Mouse (Mus musculus): ENCODE data around the gene Pglyrp2.

The Pglyrp2 gene

DNA sequence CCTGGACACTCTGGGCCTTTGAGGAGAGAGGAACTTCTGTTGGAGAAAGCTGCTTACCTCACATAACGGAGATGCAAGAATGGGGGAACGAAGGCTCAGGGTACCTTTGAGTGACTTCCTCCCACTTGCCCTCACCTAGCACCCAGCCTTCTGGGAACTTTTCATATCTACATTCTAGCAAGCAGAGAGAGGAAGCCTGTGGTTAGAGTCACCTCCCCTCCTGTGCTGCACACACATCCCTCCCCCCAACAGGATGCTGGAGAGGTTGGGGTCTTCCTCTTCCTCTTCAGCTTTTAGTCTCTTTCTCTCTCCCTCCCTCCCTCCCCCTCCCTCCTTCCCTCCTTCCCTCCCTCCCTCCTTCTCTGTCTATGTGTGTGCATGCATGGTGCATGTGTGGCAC lies at the start of gene Pglyrp2:
TSS of gene Pglyrp2 (minus strand) at position 134 of the 400 bp plus-strand sequence.
- no peak for DNase-seq

DNA sequence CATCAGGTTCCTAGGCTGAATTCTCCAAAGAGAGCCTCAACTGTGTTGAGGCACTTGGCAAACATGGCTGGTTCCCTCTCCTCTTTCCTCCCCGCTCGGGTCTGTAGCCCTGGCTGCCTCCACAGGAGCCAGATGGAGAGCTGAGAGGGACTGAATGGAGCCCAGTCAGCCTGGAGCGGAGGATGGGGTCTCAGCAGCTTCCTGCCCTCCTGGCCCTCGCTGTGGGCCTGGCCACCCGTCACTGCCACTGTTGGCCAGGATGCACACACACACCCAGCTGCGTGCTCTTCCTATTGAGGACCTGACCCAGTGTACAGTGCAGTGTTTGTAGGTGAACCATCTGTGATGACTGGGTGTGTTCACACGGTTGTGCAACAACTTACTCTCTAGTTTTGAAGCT lies 48.2 kb upstream of the Pglyrp2 start:
- DNase-seq = no peak

DNA sequence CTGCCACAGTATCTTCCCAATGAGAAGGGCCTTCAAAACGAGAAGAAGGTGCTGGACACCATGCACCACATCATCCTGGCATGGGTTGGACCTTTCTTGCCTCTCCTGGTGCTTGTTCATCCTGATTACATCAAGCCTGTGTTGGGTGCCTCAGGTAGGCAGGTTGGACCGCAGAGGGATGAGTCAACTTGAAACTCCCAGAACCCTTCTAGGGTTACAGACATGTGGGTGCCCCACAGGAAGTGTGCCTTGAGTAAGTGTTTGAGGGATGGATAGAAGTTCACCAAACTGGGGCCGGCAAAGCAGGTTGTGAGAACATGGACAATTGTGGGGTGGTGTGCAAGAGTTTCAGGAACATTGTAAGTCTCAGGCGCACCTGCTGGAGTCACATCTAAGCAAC lies 46.8 kb upstream of the Pglyrp2 start:
- no peak for DNase-seq

DNA sequence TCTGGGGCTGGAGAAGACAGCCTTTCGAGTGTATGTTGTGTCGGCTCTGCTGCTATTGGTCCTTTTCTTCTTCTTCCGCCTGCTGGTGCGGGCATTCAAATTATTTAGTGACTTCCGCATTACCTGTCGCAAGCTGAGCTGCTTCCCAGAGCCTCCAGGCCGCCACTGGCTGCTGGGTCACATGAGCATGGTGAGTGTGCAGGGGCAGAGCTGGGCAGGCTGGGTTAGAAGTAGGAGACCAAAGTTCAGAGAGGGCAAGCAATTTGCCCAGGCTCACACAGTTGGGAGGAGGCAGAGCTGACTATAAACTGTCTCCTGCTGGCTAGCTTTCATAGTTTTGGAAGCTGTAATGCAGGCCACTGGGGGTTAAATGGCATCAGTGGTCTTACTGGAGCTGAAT lies 44.5 kb upstream of the Pglyrp2 start:
- no peak for DNase-seq

DNA sequence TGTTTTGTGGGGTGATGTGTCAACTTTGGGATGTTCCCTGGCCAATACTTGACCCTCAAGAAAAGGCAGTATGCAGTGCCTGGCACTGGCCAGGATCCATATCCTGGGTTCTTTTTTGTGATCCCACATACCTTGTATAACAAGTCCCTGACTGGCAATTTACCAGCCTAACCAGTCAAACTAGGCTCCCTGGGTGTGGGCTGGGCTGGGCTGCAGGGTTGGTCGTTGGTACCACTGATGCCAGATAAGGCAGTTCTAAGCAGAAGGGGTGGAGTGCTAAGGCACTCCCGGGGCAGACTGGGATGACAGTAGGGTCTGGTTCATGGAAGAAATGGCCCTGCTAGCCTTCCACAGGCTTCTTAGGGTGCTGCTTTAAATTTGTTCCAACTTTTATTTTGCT lies 31.0 kb upstream of the Pglyrp2 start:
- no peak for DNase-seq

DNA sequence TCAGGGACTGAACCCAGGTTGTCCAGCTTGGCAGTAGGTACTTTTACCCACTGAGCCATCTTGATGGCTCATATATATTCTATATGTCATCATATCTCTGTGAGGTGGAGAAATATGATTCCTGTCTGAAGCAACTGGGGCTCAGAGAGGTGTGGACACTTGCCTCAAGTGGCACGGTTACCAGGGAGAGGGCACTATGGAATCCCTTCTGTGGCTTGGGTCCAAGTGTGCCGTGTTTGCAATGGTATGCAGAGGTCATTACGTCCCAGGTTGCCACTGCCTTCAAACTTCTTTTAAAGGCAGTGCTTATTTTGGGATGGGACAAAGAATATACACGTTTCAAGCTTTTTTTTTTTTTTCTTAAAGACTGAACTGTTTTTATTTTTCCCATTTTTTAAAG lies 30.2 kb upstream of the Pglyrp2 start:
- peak; percentile 49 for DNase-seq

DNA sequence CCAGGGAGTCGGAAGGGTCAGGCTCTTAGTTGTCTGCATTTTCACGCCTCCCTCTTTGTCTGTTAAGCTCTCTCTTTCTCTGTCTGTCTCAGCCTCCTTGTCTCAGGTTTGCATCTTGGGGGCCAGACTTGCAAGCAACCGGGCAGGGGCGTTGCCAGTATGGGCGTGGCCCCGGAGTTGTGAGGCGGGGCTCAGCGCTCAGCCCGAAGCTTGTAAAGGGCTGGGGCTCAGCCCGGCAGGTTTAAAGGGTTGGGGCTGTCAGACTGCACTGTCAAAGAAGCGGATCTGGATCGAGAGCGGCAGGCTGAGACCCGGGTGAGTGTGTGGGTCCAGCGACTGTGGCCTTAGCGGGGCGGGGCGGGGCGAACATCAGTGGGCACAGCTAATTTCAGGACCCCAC lies 28.5 kb upstream of the Pglyrp2 start, which contains the start of gene Cyp4f39:
TSS of gene Cyp4f39 (plus strand) at position 242 of the 400 bp plus-strand sequence.
- peak; percentile 24 for DNase-seq

DNA sequence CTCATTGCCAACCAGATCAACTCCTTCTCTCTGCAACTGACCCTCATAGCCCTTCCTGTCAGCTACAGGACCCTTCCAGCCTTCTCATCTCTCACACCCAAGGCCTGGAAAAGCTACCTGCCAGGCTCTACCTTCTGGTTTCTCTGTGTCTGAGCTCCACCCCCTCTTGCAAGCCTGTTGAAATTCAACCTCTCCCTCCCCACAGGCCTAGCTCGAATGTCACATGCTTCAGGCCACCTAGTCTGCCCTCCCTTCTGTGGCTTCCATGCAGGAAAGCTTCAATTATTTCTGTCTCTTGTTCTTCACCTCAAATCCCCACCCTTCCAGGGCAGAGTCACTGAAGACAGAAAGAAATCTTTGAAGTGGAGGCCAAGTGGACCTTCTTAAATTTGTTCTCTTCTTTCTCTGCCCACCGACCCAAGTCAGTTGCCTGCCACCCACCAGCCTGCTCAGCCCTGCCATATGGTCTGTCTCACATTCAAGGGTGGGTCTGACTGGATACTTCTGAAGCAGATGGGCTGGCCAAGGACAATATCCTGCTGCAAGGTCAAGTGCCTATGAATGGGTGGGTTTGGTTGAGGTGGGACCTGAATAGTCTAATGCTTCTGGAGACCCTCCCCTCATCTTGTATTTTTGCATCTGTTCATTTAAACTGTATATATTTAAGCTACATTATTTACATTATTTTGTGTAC lies 27.0 kb upstream of the Pglyrp2 start:
- DNase-seq = no peak

DNA sequence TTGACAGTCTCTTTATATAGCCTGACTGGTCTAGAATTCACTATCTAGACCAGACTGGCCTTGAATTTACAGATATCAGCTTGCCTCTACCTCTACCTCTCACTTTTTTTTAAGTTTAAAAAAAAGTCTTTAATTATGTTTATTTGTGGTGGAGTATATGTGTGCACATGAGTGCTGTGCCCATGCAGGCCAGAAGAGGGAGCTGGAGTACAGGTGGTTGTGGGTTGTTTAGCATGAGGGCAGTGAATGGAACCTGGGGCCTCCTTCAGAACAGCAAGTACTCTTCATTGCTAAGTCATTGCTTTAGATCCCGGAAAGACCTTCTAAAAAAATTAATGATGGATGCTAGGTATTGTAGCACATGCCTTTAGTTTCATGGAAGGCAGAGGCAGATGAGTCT lies 25.1 kb upstream of the Pglyrp2 start:
- no peak for DNase-seq

DNA sequence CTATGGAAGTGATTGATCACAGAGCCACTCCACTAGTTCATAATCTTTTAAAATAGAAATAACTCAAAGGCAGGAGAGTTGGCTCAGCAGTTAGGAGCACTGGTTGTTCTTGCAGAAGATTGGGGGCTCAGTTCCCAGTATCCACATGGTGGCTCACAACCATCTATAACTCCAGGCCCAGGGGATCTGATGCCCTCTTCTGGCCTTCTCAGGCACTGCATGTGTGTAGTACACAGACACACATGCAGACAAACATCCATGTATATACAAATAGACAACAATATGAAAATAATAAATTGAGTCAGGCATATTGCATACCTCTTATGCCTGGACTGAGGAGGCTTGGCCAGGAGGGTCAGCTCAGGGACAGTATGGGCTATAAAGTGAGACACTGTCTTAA lies 23.2 kb upstream of the Pglyrp2 start:
- DNase-seq = no peak

DNA sequence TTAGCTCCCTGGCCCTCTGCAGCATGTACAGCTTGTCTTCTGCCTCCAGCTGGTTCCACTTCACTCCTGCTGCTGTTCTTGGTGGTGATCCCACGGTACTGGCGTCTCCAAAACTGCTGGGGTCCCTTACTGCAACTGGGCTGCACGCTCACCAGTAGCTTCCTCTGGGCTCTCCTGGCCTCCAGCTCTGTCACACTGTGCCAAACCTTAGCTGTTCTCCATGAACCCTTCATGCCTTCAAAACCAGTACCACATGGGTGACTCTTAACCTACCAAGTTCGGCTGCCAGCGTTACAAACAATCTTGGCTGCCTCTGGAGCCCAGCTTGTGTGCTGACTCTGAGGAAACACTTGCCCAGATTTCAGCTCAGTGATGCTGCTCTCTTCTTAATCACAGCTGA lies 21.0 kb upstream of the Pglyrp2 start:
- DNase-seq = peak; percentile 8

DNA sequence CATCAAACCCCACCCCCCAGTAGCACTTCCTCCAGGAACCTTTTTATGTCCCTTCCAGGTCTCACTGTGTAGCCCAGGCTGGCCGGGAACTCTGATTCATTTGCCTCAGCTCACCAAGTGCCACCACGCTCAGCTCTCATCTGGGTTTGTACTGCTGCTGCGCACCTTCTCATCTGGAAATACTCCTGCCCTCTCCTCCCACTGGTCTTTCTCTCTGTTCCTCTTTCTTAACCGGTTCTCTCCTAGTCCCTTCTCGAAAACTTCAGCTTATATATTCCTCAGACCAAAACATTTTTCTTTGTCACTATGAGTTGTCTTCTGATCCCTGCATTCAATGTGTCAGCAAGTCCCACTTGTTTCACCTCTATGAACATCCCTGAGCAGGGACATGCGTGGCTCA lies 19.3 kb upstream of the Pglyrp2 start:
- DNase-seq = no peak

DNA sequence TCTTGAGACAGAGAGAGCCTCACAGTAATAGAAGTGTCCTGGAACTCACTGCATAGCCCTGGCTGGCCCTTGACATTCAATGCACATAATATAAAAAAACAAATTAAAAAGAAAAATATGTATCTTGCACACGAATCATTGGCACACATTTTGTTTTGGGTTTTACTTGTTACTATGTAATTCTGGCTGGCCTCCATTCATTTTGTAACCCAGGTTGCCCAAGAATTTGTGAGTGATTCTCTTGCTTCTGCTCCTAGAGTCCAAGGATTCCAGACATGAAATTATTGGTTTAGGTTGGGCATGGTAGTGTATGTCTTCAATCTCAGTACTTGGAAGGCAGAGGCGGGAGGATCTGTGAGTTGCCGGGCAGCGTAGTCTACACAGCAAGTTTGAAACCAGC lies 13.1 kb upstream of the Pglyrp2 start:
- DNase-seq = no peak

DNA sequence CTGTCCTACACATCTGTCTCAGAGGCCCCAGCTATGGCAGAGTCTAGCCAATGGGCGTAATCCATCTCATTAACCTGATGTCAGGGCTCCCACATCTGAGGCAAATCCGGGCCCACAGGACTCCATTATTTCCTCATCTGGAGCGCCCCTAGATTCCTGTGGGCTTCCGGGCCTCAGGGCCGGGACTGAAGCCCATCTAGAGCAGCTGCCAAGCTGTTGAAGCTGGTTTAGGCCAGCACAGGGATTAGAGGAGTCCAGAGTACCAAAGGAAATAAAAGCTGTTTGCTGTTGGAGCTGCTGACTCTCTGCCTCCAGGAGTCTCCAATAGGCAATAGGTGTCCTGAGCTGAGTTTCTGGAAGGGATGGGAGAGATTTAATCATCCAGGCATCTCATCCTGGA lies 11.2 kb upstream of the Pglyrp2 start:
- DNase-seq = no peak

DNA sequence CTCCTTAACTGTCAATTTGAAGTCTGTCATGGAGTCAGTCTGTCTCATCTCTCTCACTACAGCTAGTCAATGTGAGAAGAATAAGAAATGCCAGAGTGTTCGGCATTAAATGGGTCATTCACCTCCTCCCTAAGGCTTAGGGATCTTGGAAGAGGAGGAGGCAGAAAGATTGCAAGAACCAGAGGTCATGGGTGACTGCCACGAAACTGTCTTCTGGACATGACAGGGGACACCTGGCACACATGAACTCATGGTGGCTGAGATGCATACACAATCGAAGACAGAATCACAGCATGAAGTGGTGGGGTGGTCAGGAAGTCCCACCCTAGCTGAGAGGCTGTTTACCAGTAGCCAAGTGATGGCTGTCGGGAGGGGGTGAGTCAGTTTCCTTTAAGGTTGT lies 10.4 kb upstream of the Pglyrp2 start:
- peak; percentile 34 for DNase-seq

DNA sequence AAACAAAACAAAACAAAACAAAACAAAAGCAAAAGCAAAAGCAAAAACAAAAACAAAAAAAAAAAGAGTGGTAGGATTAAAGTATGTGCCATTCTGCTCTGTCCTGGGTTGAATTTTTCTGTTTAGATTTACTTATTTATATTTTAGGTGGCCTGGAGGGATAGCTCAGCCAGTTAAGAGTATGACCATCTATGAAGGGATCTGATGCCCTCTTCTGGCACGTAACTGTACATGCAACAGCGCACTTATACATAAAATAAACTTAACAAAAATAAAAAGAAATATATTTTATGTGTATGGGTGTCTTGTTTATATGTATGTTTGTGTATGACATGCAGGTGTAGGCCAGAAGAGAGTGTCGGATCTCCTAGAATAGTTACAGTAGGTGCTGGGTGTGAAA lies 8.0 kb upstream of the Pglyrp2 start:
- no peak for DNase-seq

DNA sequence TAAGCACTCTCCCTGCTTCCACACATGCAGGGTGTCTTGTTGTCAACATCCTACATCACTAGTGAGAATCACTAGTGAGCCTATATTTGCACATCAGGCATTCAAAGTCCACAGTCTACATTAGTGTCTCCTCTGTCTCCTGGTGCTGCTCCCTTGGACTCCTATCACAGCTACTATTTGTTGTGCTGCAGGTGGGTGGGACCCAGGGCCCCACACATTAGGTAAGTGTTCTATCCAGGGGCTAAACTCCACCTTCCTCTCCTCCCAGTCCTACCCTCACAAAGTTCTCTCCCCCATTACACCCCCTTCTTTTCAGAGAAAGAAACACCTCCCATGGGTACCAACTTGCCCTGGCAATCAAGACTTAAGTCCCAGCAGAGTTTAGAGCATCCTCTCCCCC lies 2.6 kb upstream of the Pglyrp2 start:
- no peak for DNase-seq

DNA sequence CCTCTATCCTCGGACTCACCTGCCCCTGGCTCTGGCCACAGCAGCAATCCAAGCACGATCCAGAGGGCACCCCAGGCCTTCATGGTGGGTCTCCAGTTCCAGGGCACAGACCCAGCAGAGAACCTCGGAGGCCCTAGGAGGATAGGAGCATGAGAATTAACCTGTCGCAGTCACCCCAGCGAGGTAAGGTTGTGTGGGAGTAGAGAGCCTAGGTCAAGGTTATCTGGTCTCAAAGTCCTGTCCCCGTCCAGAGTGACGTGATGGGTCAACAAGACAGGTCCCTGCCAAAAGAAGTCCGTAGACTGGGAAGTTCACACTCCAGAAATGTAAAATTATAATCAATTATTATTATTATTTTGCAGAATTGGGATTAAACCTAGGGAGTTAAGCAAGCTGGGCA lies 3.2 kb downstream of the Pglyrp2 start:
- DNase-seq = no peak

DNA sequence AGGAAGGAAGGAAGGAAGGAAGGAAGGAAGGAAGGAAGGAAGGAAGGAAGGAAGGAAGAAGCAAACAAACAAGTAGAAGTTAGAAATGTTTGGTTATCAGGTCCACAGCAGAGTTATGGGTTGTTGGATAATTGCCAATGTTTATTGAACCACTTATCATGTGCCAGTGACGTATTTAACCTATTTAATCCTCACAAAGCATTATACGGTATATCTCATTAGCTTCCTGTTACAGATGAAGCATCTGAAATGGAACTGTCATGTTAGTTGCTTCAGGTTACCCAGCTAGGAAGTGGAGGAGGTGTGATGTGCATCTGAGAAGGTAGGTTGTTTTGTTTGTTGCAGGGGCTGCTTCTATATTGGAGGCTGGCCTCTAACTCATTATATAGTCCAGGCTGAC lies 4.0 kb downstream of the Pglyrp2 start:
- no peak for DNase-seq

DNA sequence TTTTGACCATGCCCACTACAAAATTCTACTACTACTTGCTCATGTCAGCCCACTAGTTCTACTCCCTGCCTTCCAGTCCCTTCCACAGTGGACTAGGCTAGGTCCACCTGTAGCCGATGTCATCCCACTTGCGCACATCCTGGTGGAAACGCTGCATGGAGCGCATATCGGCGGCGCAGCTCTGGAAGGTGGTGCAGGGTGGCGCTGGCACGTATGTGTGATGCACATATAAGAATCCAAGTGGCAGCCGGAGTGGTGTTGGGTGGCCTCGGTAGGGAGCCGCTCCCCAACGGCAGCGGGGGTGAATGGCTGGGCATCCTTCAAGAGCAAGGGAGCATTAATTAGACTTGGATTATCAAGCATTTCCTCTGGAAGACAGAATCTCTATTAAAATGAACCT lies 7.2 kb downstream of the Pglyrp2 start:
- no peak for DNase-seq

DNA sequence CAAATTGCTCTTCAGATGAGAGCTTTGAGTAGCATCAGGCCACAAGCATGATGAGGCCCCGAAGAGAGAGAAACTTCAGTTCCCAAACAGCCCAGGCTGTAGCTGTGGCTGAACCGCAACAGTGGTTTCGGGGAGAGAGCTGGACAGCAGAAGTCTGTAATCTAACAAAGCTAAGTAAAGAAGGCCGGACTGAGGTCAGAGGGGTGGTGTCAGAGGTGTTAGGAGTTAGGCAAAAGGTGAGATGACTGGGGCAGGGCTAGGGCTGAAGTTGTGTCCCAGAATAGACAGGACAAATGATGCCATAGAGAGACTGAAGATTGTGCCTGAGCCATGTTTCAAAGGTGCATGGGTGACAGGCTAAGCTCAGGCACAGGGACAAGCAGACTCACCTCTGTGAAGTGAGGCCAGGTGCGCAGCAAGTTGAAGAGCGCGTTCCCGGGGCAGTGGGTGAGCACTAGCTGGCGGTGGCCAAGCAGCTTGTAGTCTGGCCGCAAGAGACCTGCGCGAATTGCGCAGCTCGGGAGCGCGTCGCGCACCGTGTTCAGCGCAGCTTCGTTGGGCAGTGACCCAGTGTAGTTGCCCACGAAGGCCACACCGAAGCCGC lies 8.4 kb downstream of the Pglyrp2 start:
- DNase-seq = no peak

DNA sequence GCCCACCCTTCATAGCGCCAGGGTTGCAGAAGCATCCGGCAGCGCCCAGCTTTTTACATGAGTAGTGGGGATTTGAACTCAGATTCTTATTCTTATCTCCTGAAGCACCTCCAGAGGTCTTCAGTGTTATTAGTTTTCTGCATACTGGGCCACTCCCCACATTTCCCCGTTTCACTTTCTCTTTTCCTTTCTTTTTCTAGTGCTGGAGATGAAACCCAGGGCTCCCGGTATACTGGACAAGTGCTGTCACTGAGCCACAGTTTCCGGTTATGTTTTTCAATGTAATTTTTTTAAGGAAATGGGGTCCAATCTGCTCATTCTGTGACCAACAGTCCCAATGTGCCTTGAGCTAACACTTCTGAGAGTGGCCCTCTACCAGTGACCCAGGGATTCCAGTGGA lies 12.1 kb downstream of the Pglyrp2 start:
- no peak for DNase-seq

DNA sequence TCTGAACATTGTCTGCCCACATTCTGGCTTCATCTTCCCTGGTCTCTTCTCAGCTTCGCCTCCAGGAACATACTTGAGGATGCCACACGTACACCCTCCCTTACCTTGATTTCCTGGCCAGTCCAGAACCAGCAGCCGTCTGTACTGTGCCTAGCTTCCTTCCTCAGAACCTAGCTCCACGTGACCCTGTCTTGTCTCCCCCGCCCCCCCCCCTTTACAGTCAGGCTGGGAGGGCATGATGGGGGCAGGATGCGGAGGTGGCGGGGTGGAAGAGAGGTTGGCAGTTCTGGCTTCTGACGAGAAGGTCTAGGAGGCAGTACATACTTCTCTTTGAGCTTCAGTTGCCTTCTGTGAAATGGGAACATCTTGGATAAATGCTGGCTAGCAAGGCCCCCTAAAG lies 20.6 kb downstream of the Pglyrp2 start, which contains the start of gene Rasal3:
TSS of gene Rasal3 (minus strand) at position 167 of the 400 bp plus-strand sequence.
- DNase-seq = no peak

DNA sequence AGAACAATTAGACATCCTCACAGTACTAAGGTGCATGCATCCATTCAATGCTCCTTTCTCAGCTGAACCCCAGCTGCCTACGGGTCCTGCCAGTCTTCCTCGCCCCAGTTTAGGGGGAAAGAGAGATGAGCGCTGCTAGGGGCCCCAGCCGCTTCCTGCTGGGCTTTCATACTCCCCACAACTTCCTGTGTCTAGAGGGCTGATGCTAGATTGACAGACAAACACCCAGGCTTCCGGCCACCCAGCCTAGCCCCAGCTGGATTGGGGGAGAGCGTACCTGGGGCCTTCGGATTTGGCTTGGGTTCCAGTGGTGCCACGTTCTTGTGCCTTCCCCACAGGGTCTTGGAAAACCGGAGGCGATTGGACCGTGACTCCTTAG lies 21.2 kb downstream of the Pglyrp2 start:
- DNase-seq = no peak
